Mouse (Mus musculus) embryonic facial prominence, embryonic 10.5 days (tissue): Measurements from ENCODE around the gene Gnpat. TPM values are rescaled to one million over a fixed set of nuclear protein-coding genes. Genes with fewer than 3 reads are reported as not detected.

ENCODE experiments used
- DNase-seq: peaks from one replicate; pipeline ENCODE4 v3.0.0-alpha.2; 2017; ENCODE audit warnings: low spot score
- H3K27ac ChIP-seq: fragments of 300-500 bp; sonication (generic); replicated peaks from 2 replicates; pipeline ENCODE4 v1.5.1; 2016; ENCODE audit warnings: mild to moderate bottlenecking
- H3K27me3 ChIP-seq: fragments of 300-500 bp; sonication (generic); replicated peaks from 2 replicates; pipeline ENCODE4 v1.6.1; 2016; ENCODE audit warnings: low read depth, mild to moderate bottlenecking; ENCODE audit not compliant: poor library complexity, severe bottlenecking
- H3K36me3 ChIP-seq: fragments of 300-500 bp; sonication (generic); replicated peaks from 2 replicates; pipeline ENCODE4 v1.6.1; 2016; ENCODE audit warnings: mild to moderate bottlenecking, moderate library complexity
- H3K4me1 ChIP-seq: fragments of 300-500 bp; sonication (generic); 2 replicates; pipeline ENCODE4 v1.6.1; 2016
- H3K4me3 ChIP-seq: fragments of 300-500 bp; sonication (generic); 2 replicates; pipeline ENCODE4 v1.5.1; 2016; ENCODE audit warnings: mild to moderate bottlenecking, moderate library complexity
- H3K9me3 ChIP-seq: fragments of 300-500 bp; sonication (generic); 2 replicates; pipeline ENCODE4 v1.6.1; 2016; ENCODE audit warnings: mild to moderate bottlenecking
- WGBS: fragments of 180-500 bp; shearing (Covaris S2); methylation state at CpG from one replicate; pipeline ENCODE4 v1.1.7; 2016; 5-methylcytosine and 5-hydroxymethylcytosine counted together
- polyA plus RNA-seq: library from polyadenylated mRNA; unstranded; fragments of >200 nt; fragmentation: Nextera tagmentation; extraction: Ambion mirVana; gene quantifications from 2 replicates; pipeline ENCODE4 v1.2.1, GENCODE M21; 2016

Gene Gnpat
- polyA plus RNA-seq, 1 experiment from 2014 or later, result 138 TPM

GRCm38 (mm10) chr8:124888385-124888784 lies 25.6 kb downstream of the Gnpat start:
- DNase-seq, result no peak
- 93% methylated on average over 5 of the region's 5 CpGs for WGBS
- Histone ChIP-seq H3K4me1 (peaks cover 8% of the 10 kb centered on the region; the same call in 1 of the 2 replicates), H3K36me3 (peaks cover 88% of the 10 kb centered on the region), H3K4me3 (no peak overlapping the region), H3K27me3 (no peaks in the 10 kb centered on the region), H3K9me3 (peaks cover 11% of the 10 kb centered on the region; the same call in 1 of the 2 replicates), H3K27ac (no peak overlapping the region)

- H3K27me3 ChIP-seq, result no peaks in the 10 kb centered on the region
- H3K4me1 ChIP-seq, result peaks cover 30% of the 10 kb centered on the region
- H3K4me3 ChIP-seq, result no peak overlapping the region
- WGBS, result 62% methylated on average over 3 of the region's 3 CpGs
- DNase-seq, result peak; percentile 49
- peaks cover 70% of the 10 kb centered on the region for H3K36me3 ChIP-seq
- peaks cover 9% of the 10 kb centered on the region; the same call in 1 of the 2 replicates for H3K9me3 ChIP-seq
- H3K27ac ChIP-seq, result no peak overlapping the region
These were observed 29.8 kb downstream of the Gnpat start for GRCm38 (mm10) chr8:124892596-124892995.

- Histone ChIP-seq H3K27me3 (no peaks in the 10 kb centered on the region), H3K27ac (peak overlapping the region; percentile 86; the same call in 1 of the 2 replicates), H3K36me3 (peaks cover 54% of the 10 kb centered on the region), H3K9me3 (no peaks in the 10 kb centered on the region), H3K4me3 (peak overlapping the region; percentile 98), H3K4me1 (peaks cover 40% of the 10 kb centered on the region)
- DNase-seq, result no peak
- 81% methylated on average over 26 of the region's 26 CpGs for WGBS
These were observed 33.3 kb downstream of the Gnpat start for GRCm38 (mm10) chr8:124896010-124896631.

- peak overlapping the region; percentile 86 for H3K27ac ChIP-seq
- peaks cover 42% of the 10 kb centered on the region for H3K4me1 ChIP-seq
- WGBS, result 2% methylated on average over 60 of the region's 60 CpGs
- H3K36me3 ChIP-seq, result peaks cover 53% of the 10 kb centered on the region
- H3K4me3 ChIP-seq, result peak overlapping the region; percentile 98
- DNase-seq, result peak; percentile 81
- no peaks in the 10 kb centered on the region for H3K9me3 ChIP-seq
- H3K27me3 ChIP-seq, result no peaks in the 10 kb centered on the region
These were observed 34.0 kb downstream of the Gnpat start for GRCm38 (mm10) chr8:124896632-124897385.

GRCm38 (mm10) chr8:124897386-124898250 lies 34.8 kb downstream of the Gnpat start, which contains the start of the genes Exoc8 and Sprtn:
TSS of gene Exoc8 (minus strand) at chr8:124897705.
TSS of gene Sprtn (plus strand) at chr8:124897886.
- Histone ChIP-seq H3K36me3 (peaks cover 57% of the 10 kb centered on the region), H3K27ac (peak within 1 kb of the TSS; percentile 86)

GRCm38 (mm10) chr8:124898251-124898905 lies 35.5 kb downstream of the Gnpat start:
- no peak for DNase-seq
- H3K36me3 ChIP-seq, result peaks cover 64% of the 10 kb centered on the region
- H3K4me3 ChIP-seq, result peak overlapping the region; percentile 98
- peak overlapping the region; percentile 86 for H3K27ac ChIP-seq
- H3K9me3 ChIP-seq, result no peaks in the 10 kb centered on the region
- H3K27me3 ChIP-seq, result no peaks in the 10 kb centered on the region
- 7% methylated on average over 31 of the region's 31 CpGs for WGBS
- peaks cover 34% of the 10 kb centered on the region for H3K4me1 ChIP-seq

More at GRCm38 (mm10) chr8:124897386-124898250, 34.8 kb downstream of the Gnpat start, which contains the start of the genes Exoc8 and Sprtn:
- DNase-seq, result peak; percentile 98
- peak within 1 kb of the TSS; percentile 98 for H3K4me3 ChIP-seq
- under 1% methylated on average over 114 of the region's 114 CpGs for WGBS
- H3K4me1 ChIP-seq, result peaks cover 39% of the 10 kb centered on the region
- H3K27me3 ChIP-seq, result no peaks in the 10 kb centered on the region
- H3K9me3 ChIP-seq, result no peaks in the 10 kb centered on the region

- DNase-seq, result no peak
- 95% methylated on average over 15 of the region's 15 CpGs for WGBS
- Histone ChIP-seq H3K27me3 (no peaks in the 10 kb centered on the region), H3K4me1 (peaks cover 10% of the 10 kb centered on the region), H3K27ac (no peak overlapping the region), H3K4me3 (no peak overlapping the region), H3K9me3 (no peaks in the 10 kb centered on the region), H3K36me3 (peaks cover 86% of the 10 kb centered on the region)
These were observed 40.4 kb downstream of the Gnpat start for GRCm38 (mm10) chr8:124903198-124903597.

GRCm38 (mm10) chr8:124905482-124905881 lies 42.6 kb downstream of the Gnpat start:
- Histone ChIP-seq H3K4me1 (0 out of 2 replicates have a peak, but pooled peaks cover 2% of the 10 kb centered on the region), H3K27ac (no peak overlapping the region), H3K36me3 (peaks cover 96% of the 10 kb centered on the region), H3K9me3 (no peaks in the 10 kb centered on the region), H3K27me3 (no peaks in the 10 kb centered on the region), H3K4me3 (no peak overlapping the region)
- no peak for DNase-seq
- 89% methylated on average over 2 of the region's 2 CpGs for WGBS

- Histone ChIP-seq H3K36me3 (peaks cover 100% of the 10 kb centered on the region), H3K9me3 (0 out of 2 replicates have a peak, but pooled peaks cover 5% of the 10 kb centered on the region), H3K4me1 (peaks cover 4% of the 10 kb centered on the region; the same call in 1 of the 2 replicates), H3K27me3 (no peaks in the 10 kb centered on the region), H3K4me3 (no peak overlapping the region), H3K27ac (no peak overlapping the region)
- WGBS, result 94% methylated on average over 16 of the region's 16 CpGs
- DNase-seq, result no peak
These were observed 47.1 kb downstream of the Gnpat start for GRCm38 (mm10) chr8:124909936-124910335.

- whole genome bisulfite sequencing, result 86% methylated on average over 10 of the region's 10 CpGs
- Histone ChIP-seq H3K4me3 (no peak overlapping the region), H3K27ac (no peak overlapping the region), H3K36me3 (peaks cover 100% of the 10 kb centered on the region), H3K4me1 (peaks cover 4% of the 10 kb centered on the region; the same call in 1 of the 2 replicates), H3K27me3 (no peaks in the 10 kb centered on the region), H3K9me3 (0 out of 2 replicates have a peak, but pooled peaks cover 5% of the 10 kb centered on the region)
- no peak for DNase-seq
These were observed 47.5 kb downstream of the Gnpat start for GRCm38 (mm10) chr8:124910349-124910748.

- H3K4me3 ChIP-seq, result no peak overlapping the region
- H3K27ac ChIP-seq, result no peak overlapping the region
- no peaks in the 10 kb centered on the region for H3K27me3 ChIP-seq
- H3K9me3 ChIP-seq, result 0 out of 2 replicates have a peak, but pooled peaks cover 5% of the 10 kb centered on the region
- 67% methylated on average over 17 of the region's 17 CpGs for WGBS
- H3K36me3 ChIP-seq, result peaks cover 91% of the 10 kb centered on the region
- no peak for DNase-seq
- H3K4me1 ChIP-seq, result peaks cover 4% of the 10 kb centered on the region; the same call in 1 of the 2 replicates
These were observed 49.4 kb downstream of the Gnpat start for GRCm38 (mm10) chr8:124911938-124912872.
